Mouse (Mus musculus) bone marrow, adult 2 months (tissue): ENCODE results near the gene Ddx17. TPM values are rescaled to one million over a fixed set of nuclear protein-coding genes. Genes with fewer than 3 reads are reported as not detected.
A peak's percentile ranks its signal among the peaks of the same experiment; 100 is the strongest.

ENCODE experiments used
- H3K27ac ChIP-seq: fragments of 200-500 bp; 2 replicates; pipeline ENCODE4 v1.5.1; 2012; ENCODE audit warnings: low read depth, mild to moderate bottlenecking, control low read depth, inconsistent platforms, low read length; ENCODE audit not compliant: control insufficient read depth, poor library complexity, insufficient read depth
- H3K4me1 ChIP-seq: fragments of 200-500 bp; 2 replicates; pipeline ENCODE4 v1.6.1; 2011; ENCODE audit warnings: low read length; ENCODE audit not compliant: control insufficient read depth, insufficient read depth
- H3K4me3 ChIP-seq: fragments of 200-500 bp; replicated peaks from 2 replicates; pipeline ENCODE3; 2011; ENCODE audit warnings: mild to moderate bottlenecking, low read depth, low read length, control low read depth; ENCODE audit not compliant: control insufficient read depth
- CTCF ChIP-seq: fragments of 200-500 bp; IDR thresholded peaks from 2 replicates; pipeline ENCODE4 v1.5.1; 2011; ENCODE audit warnings: low read length, control low read depth; ENCODE audit not compliant: control insufficient read depth, insufficient read depth
- POLR2A ChIP-seq: fragments of 200-500 bp; IDR thresholded peaks from 2 replicates; pipeline ENCODE4 v1.6.1; 2011; ENCODE audit warnings: low read depth, mild to moderate bottlenecking, control low read depth, low read length, borderline replicate concordance; ENCODE audit not compliant: control insufficient read depth
- WGBS: fragments of 180-500 bp; shearing (Covaris S2); methylation state at CpG from one replicate; pipeline ENCODE4 v1.1.7; 2018; 5-methylcytosine and 5-hydroxymethylcytosine counted together
- polyA plus RNA-seq: library from polyadenylated mRNA; stranded (reverse); fragments of >200 nt; gene quantifications from 2 replicates; pipeline ENCODE4 v1.2.4, GENCODE M21; 2011; ENCODE audit warnings: low replicate concordance; ENCODE audit not compliant: missing spikeins, insufficient read depth, insufficient read length

Ddx17 gene
- polyA plus RNA-seq, 1 experiment = 126 TPM

DNA sequence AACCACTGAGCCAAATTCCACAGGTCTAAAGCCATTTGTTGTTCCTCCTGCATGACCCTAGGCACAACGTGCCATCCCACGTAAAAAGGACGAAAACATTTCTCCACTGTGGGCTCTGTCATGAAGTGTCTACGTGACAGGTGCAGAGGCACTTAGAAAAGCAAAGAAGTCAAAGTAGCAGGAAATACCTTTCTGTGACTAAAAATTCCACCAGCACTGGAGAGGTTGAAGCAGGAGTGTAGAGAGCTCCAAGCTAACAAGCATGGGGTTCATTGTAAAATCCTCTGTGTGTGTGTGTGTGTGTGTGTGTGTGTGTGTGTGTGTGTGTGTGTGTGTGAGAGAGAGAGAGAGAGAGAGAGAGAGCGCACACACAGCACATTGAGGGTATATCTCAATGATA lies 6.0 kb upstream of the Ddx17 start:
- Histone ChIP-seq H3K27ac (no peak overlapping the region), H3K4me1 (no peaks in the 10 kb centered on the region), H3K4me3 (no peak overlapping the region)
- no peak for TF ChIP-seq CTCF
- no peak for TF ChIP-seq POLR2A
- 84% methylated on average over 5 of the region's 5 CpGs for WGBS

GRCm38 (mm10) chr15:79548226-79548625 lies 1.7 kb upstream of the Ddx17 start:
- WGBS = 84% methylated on average over 2 of the region's 2 CpGs

GRCm38 (mm10) chr15:79547289-79547820 lies 814 bp upstream of the Ddx17 start:
- peaks cover 1% of the 10 kb centered on the region for H3K4me1 ChIP-seq
- H3K27ac ChIP-seq = peak overlapping the region; percentile 98
- TF ChIP-seq CTCF (no peak), POLR2A (no peak)
- peak overlapping the region; percentile 80 for H3K4me3 ChIP-seq
- 90% methylated on average over 17 of the region's 17 CpGs for WGBS

More at GRCm38 (mm10) chr15:79548226-79548625, 1.7 kb upstream of the Ddx17 start:
- Histone ChIP-seq H3K4me1 (peaks cover 1% of the 10 kb centered on the region), H3K4me3 (no peak overlapping the region), H3K27ac (no peak overlapping the region)
- TF ChIP-seq CTCF (no peak), POLR2A (no peak)

GRCm38 (mm10) chr15:79545921-79546399 lies 581 bp downstream of the Ddx17 start:
- under 1% methylated on average over 51 of the region's 52 CpGs for WGBS
- Histone ChIP-seq H3K4me1 (peaks cover 1% of the 10 kb centered on the region), H3K27ac (peak overlapping the region; percentile 98), H3K4me3 (peak overlapping the region; percentile 80)
- 0 out of 2 replicates have a peak, but pooled peaks have one; percentile 6 for TF ChIP-seq POLR2A
- no peak for TF ChIP-seq CTCF

DNA sequence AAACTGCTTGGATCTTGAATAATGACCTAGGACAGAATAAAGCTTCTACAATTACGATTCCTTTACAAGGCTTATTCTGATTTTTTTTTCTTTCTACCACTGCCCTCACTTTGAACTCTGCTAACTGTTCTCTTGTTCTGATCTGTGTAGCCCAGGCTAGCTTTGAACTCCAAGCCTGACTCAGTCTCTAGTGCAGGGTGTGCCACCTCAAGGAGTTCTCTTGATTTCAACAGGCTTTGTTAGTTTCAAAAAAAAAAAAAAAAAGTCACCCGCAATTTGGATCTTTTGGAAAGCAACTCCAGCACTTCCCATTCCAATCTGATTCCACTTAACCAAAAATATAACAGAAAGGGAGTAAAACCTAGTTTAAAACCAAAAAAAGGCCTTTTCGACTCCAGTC lies 1.0 kb downstream of the Ddx17 start:
- WGBS = 2% methylated on average over 3 of the region's 3 CpGs

DNA sequence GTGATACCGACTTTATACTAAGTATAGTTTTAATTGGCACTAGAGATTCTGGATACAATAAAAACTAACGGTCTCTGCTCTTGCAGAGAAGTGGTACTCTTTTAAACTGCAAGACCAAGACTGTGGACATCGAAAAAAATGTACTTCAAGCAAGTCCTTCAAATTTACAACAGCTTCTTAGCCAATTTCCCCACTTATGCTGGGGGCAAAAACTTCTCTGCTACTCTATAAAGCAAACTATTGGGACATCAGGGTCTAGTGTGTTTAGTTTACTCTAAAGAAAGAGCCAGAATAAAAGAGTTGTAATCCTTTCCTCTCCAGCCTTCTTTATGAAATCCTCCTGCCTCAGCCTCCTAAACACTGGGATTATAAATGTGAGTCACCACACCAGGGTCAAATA lies 2.6 kb downstream of the Ddx17 start:
- no peak overlapping the region for H3K4me3 ChIP-seq
- H3K4me1 ChIP-seq = peaks cover 1% of the 10 kb centered on the region
- no peak for TF ChIP-seq POLR2A
- TF ChIP-seq CTCF = no peak
- 87% methylated on average over 3 of the region's 3 CpGs for WGBS
- no peak overlapping the region for H3K27ac ChIP-seq

More for the DNA sequence above, 1.0 kb downstream of the Ddx17 start:
- TF ChIP-seq POLR2A (no peak), CTCF (no peak)
- Histone ChIP-seq H3K27ac (peak overlapping the region; percentile 98), H3K4me3 (peak overlapping the region; percentile 80), H3K4me1 (peaks cover 1% of the 10 kb centered on the region)

DNA sequence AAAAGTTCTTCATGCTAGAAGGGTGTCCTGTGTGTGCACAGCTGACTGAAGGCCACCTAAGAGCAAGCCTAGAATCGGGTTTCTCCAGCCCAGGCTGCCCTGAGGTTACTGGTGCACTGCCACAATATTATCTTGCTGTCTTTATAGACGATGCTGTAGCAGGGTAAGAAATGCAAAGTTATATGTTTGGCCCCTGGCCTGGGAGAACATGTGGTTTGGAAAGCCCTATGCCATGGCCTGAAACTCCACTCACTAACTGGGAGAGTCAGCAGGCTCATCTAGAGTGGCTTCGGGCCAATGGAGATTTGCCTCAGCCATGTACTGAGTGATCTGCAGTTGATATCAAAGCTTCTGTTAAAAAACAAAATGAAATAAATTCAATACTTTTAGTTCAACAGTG lies 12.7 kb downstream of the Ddx17 start:
- Histone ChIP-seq H3K27ac (no peak overlapping the region), H3K4me1 (no peaks in the 10 kb centered on the region), H3K4me3 (no peak overlapping the region)
- no peak for TF ChIP-seq CTCF
- TF ChIP-seq POLR2A = no peak
- WGBS = 88% methylated on average over 3 of the region's 3 CpGs

GRCm38 (mm10) chr15:79529935-79530334 lies 16.6 kb downstream of the Ddx17 start:
- no peak overlapping the region for H3K4me3 ChIP-seq
- H3K4me1 ChIP-seq = no peaks in the 10 kb centered on the region
- no peak overlapping the region for H3K27ac ChIP-seq
- WGBS = 86% methylated on average over 7 of the region's 7 CpGs
- TF ChIP-seq CTCF (no peak), POLR2A (no peak)
